Mouse (Mus musculus) forelimb bud, embryonic 11.5 days (tissue): Measurements from ENCODE around the gene Ina.
"Not testable (repeated sequence)": the region's sequence is repeated elsewhere in the genome, so short reads cannot be mapped to it uniquely, and the experiment has no call there.

Experiments used
- DNase-seq: peaks from one replicate; pipeline ENCODE4 v3.0.0-alpha.2; 2012; ENCODE audit warnings: low read depth, low spot score

Ina gene

DNA sequence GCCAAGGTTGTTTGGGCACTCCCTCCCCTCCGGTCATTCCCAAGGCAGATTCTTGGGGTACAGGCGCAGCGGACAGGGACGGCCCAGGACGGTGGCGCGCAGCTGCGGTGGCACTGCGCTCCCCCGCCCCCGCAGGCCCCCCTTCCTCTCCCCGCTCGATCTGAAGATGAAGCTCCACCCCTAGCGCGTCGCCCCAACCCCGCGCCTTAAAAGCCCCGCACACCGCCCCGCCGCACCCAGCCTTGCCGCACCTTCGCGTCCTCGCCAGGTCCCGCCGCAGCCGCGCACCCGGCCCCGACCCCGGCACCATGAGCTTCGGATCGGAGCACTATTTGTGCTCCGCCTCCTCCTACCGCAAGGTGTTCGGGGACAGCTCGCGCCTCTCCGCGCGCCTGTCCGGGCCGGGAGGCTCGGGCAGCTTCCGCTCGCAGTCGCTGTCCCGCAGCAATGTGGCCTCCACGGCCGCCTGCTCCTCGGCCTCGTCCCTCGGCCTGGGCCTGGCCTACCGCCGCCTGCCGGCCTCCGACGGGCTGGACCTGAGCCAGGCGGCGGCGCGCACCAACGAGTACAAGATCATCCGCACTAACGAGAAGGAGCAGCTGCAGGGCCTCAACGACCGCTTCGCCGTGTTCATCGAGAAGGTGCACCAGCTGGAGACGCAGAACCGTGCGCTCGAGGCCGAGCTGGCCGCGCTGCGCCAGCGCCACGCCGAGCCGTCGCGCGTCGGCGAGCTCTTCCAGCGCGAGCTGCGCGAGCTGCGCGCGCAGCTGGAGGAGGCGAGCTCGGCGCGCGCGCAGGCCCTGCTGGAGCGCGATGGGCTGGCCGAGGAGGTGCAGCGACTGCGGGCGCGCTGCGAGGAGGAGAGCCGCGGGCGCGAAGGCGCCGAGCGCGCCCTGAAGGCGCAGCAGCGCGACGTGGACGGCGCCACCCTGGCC is at the start of gene Ina, which contains the start of gene Nt5c2:
TSS of gene Ina (plus strand) at position 252 of the 935 bp plus-strand sequence.
TSS of gene Nt5c2 (minus strand) at position 707 of the 935 bp plus-strand sequence.
- peak; percentile 79 for DNase-seq

DNA sequence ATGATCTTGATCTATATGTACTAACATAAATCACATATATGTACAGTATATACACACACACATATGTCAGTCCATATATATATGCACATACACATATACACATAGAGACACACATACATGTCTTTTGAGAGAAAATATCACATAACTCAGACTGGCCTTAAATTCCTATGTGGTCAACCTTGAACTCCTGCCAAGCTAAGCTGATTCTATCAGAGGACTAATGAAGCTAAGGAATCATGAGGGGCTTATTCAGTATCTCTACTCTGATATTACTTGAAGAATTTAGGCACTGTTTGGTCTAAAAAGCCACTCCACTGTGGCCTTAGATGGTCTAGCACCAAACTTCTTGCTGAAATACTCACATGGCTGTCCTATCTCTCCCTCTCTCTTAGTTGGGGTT is 49.0 kb upstream of the Ina start:
- no peak for DNase-seq

DNA sequence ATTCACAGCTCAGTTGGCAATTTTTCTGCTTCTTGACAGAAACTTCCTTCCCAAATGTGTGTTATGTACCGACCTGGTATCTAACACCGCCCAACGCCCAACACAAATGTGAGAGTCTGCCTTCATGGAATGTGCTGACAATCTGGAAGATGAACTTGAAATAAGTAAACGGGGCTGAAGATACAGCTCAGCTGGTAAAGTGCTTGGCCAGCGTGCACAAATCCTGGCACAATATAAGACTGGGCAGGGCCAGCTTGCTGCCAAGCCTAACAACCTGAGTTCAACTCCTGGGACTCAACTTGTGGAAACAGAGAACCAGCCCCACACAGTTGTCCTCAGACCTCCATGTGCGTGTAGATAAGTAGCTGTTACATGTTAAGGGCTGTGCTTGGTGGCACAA is 48.2 kb upstream of the Ina start:
- no peak for DNase-seq

DNA sequence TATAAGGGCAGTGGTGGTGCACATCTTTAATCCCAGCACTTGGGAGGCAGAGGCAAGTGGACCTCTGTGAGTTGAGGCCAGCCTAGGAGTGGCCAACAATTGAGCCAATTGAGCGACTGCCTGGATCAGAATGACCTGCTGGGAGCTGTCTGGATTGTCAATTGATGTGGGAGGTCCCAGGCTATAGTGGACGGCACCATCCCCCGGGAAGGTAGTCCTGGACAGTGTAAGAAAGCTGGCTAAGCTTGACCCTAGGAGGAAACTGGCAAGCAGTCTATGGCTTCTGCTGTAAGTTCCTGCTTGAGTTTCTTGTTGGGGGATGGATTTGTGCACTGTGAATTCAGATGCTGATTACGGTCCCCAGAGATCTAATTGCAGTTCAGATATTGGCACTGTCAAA is 46.6 kb upstream of the Ina start:
- DNase-seq, result no peak

DNA sequence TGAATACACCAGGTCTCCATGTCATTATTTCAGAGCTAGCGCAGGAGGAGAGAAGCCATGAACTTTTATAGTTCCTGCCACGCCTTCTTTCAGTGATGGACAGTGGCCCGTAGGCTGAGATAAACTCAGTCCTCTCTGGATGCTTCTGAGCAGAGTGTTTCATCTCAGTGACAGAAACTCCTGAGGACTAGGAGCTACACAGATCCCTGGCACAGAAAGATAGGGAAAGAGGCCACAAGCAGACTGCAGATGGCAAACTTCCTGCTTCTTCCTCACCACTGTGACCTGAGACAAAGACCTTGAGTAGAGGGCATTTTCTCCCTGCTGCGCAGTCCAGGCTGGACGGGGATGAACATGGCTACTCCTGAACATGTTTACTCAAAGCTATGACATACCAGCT is 45.7 kb upstream of the Ina start:
- no peak for DNase-seq

DNA sequence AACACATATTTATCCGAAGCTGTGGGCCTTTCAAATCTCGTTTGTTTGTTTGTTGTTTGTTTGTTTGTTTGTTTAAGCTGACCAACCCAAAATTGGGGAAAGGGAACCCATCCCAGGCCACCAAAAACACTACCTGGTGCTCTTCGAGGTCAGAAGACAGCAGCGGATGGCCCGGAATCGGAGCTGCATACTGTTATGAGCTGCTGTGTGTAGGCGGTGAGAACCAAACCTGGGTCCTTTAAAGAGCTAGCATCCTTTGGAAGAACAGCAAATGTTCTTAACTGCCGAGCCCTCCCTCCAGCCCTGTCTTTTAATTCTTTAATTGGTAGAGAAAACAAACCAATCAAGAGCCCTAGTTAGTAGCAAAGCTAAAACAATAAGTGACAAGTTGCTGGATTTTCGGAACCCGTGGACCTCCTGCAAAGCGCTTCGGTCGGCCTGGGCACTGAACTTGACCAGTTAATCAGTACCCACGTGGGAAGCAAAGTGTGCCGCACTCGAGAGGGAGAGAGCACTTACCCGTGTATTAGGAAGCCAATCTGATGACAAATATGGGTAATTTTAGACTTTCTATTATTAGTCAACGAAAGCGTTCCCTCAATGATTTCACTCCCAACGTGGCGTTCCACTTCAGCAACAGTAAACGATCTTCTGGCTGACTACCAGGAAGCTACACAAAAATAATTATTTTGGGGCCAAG is 45.1 kb upstream of the Ina start:
- DNase-seq, result no peak

DNA sequence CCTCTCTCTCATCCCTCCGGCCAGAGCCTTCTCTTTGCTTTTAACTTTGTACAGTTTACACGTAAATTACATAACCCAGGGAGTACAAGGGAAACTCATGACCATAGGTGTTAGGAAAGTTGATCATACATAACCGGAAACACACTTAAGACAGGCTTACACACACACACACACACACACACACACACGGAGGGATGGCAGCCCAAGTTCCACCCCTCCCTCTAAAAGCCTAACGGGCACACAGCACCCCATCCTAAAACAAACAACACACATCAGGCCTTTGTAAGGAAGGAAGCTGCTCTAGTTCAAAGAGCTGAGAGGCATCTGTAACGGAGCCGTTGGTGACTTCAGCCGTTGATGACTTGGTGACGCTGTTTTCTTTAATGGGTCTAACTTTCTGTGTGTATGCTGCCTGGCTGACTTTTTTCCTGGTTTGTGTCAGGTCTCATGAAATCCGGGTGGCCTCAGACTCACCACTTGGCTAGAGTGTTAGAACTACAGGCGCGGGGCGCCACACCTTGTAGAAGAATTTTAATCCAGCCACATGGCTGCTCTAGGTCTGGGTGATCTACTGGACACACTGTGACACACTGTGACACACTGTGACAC is 44.3 kb upstream of the Ina start:
- DNase-seq, result no peak

DNA sequence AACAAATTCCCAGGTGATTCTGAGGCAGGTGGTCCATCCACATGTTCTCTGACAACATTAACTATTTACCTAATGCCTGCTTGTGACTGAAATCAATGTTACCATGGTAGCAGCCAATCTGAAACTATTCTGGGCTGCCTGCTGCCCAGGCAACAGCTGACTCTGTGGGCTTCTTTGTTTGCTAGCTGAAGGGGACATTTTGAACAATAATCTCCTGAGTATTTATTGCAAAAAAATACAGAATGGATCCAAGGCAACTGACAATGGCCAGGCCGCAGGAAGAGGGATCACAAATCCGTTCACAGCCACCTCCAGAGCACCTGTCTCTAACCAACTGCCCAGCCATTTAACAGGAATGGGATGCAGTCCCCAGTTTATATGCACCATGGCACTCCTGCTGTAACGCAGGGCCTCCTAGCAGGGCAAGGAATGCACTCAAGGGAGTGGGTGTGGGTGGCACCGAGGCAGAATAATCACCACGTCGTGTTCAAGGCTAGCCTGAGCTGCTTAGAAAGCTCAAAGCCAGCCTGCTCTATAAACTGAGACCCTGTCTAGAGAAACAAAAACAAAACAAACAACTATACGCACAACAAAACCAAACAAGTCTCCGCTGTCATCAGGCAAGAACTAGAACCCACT is 43.3 kb upstream of the Ina start:
- DNase-seq, result no peak

DNA sequence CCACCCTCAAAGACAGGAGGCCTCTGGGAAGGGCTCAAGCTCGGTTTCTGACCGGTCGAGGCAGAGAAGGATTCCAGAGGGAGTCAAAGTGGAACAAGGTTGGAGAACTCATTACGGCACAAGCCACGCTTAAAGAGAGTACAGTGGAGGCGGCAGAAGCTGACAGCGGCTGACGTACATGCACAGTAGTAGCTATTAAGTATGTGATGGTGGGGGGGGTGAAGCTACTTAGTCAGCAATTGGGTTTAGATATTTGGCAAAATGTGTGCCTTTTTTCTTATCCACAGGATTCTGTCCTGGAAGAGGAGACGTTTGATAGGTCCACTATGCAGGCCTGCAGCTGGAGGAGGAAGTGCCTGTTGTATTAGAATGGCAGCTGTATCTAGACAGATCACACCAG is 42.8 kb upstream of the Ina start:
- DNase-seq, result no peak

DNA sequence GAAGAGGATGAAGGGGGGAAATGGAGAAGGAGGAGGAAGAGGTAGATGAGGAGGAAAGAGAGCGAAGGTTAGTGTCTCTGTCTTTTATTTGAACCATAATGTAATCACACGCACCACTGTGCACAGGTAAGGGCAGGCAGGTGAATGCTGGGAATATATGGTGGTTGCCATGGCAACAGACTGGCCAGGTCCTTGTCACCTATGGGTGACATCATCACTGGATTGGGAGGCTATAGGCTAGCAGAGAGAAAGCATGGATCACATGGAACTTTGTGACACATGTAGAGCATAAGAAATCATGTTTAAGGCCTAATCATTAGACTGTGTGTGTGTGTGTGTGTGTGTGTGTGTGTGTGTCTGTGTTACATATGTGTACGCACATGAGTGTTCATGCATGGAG is 42.3 kb upstream of the Ina start:
- DNase-seq, result no peak

DNA sequence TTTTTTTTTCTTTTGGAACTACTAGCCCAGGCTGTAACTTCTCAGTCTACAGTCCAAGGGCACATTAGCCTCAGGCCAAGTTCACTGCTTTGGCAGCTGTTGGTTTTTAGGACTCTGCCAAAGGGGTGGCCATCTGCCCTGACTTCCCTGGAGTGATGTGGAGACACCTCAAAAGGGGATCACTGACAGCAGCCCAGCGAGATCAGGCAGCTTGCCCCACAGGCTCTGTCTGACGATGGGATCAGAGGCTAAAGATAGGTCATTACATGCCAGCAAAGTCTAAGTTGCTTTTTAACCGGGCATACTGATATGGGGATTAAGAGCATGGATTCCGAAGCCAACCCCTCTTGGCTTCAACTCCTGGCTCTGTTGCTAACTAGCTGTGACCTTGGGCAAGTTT is 38.9 kb upstream of the Ina start:
- DNase-seq, result no peak

DNA sequence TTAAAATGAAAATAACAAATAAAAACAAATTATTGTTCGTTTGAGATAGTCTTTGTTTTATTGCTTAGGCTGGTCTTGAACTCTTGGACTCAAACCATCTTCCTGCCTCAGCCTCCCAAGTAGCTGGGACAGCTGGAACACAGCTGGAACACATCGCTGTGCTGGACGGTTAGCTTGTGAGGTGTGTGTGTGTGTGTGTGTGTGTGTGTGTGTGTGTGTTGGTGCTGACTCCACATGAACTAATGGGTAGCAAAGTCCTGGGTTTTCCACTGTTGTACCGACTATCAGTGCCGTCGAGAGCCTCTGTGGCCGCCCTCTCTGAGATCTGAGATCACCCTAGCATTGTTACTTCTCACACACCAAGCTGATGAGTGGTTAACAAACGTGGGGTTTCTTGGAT is 38.5 kb upstream of the Ina start:
- no peak for DNase-seq

DNA sequence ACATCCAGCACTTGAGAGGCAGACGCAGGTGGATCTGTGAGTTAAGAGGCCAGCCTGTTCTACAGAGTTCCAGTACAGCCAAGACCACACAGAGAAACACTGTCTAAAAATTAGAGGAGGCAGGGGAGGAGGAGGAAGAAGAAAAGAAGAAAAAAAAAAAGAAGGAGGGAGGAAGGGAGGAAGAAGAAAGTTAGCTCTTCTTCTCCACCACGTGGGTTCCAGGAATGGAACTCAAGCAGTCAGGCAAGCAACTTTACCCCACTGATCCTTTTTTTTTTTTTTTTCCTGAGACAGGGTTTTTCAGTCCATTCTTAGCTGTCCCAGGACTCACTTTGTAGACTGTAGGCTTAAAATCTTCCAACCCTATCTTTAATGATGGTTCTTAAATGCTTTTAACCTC is 37.8 kb upstream of the Ina start:
- no peak for DNase-seq

DNA sequence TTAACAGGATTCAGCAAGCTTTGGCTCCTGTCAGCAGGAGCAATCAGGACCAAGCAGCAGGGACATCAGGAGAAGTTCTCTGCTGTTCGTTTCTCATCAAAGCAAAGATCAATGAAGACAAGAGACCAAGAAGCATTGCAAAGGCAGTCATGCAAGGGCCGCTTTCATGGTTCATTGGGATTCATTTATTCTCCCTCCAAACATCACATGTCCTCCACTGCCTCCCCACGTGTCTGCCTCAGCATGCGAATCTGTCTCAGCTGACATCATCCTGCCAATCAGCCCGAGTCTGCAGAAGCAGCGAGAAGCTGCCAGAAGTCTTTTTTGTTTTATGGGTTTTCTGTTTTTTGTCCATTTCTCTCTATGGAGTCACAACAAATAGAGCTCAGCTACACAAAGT is 37.0 kb upstream of the Ina start:
- DNase-seq, result no peak

DNA sequence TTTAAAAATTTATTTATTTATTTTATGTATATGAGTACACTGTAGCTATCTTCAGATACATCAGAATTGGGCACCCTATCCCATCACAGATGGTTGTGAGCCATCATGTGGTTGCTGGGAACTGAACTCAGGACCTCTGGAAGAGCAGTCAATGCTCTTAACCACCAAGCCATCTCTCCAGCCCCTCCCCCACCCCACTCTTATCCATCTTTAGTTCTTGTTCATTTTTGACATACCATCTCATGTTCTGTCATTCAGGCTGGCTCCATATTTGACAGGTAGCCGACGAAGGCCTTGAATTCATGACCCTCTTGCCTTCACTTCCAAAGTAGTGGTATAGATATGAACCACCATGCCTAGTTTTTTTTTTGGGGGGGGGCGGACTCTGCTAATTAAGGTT is 36.4 kb upstream of the Ina start:
- DNase-seq, result not testable (repeated sequence)

DNA sequence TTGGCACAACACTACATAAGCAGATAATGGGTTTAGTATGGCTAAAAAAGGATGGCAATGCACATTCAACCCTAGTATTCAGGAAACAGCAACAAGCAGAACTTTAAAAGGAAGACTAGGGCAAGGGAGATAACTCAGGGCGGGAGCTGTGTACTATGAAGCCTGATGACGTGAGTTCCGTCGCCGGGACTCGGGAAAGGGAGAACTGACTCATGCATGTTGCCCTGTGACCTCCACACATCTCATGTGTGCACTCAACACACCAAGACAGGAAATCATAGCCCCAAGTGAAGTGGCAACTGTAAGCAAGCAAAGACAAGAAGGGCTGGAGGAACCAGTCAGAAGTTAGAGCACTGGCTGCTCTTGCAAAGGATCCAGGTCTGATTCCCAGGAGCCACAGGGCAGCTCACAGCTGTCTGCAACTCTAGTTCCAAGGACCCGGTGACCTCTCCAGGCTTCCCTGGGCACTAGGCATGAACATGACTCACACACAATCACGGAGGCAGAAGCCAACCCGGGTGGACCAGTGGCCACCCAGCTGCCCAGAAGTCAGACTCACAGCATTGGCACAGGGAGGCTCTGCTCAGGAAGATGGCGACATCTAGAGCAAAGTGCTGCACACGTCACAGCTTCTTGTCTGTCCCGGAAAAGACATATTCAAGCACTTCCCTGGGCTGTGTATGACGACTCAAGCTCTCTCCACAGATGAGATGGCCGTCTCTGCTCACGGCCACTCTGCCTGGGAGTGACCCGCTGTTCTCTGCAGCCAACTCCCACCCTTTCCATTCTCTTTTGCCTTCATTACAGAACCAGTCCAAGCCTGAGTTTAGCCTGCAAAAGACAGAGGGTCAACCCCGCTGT is 35.3 kb upstream of the Ina start:
- no peak for DNase-seq

DNA sequence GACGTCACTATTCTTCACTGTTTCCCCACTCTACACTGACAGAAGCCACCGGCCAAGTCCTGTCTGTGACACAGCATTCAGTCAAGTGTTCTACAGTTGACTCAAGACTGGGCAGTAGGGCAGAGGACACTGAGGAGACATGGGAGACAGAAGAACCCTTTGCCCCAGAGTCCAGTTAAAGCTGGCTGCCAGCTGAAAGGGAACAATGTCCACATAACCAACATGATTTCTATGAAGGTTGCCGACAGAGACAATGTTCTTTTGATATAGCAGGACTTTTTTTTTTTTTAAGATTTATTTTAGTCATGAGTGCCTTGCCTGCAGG is 34.8 kb upstream of the Ina start:
- DNase-seq, result no peak

DNA sequence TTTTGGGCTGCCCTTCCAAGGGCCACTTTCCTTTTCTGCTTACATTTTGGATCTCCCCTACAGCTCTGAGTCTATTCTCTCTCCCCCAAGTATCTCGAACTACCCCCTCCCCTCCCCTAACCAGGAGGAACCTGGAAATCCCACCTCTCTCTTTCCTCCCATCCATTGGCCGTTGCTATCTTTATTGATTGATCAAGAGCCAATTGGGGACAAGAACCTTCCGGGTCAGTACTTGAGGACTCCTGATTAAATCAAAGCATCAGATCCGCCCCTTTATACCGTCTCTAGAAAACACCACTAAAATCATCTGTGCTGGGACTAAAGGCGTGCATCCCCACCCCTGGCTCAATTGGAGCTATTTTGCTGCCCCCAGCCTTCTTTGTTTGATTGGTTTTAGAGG is 33.0 kb upstream of the Ina start:
- DNase-seq, result no peak

DNA sequence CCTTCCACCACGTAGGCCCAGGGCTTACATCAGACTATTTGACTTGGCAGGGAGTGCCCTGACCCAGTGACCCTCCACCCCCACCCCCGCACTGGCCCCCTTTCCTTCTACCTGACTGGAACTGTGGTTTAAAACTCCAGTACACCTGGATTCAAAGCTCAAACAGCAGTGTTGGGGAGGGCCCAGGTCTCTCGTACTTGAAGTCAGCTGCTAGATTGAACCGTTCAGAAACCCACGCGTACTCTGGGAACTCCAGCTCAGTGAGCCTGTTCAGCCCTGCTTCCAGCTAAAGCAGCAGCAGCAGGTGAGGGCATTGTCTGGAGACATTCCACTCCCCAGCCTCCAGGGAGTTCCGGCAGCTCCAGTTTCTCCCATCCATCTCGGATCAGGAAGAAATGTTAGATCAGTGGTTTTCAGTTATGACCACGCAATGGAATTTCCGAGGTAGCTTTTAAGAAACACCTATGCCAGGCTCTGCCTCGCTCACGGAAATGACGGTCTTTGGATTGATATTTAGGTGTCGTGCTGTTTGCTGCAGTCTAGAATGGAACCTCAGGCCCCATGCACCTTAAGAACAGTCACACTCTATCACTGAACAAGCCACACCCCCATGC is 31.0 kb upstream of the Ina start:
- no peak for DNase-seq

DNA sequence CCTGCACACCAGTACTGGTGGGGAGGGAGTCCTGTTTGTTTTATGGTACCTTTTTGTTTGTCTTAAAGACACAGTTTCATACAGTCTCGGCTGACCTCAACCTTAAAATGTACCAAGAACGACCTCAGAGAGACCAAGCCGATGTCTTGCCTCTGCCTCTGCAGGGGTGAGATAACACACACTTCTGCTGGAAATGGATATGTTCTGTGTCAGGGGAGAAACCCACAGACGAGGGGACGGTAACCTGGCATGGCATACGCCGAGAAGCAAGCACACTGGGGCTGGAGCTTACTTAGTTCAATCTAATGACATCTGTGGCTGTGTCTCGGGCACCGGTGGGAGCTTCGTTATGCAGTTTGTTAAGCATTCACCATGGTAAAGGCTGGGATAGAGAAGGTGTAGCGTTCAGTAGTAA is 30.5 kb upstream of the Ina start:
- DNase-seq, result no peak
